Mouse (Mus musculus) spleen, postnatal 36 days (tissue): ENCODE results near the gene Ccdc163.
A peak's percentile ranks its signal among the peaks of the same experiment; 100 is the strongest.

Experiments used
- DNase-seq, 2 experiments: peaks; one replicate each; pipeline ENCODE4 v3.0.0; 2022; ENCODE audit warnings: low spot score in 2 of 2, mixed read lengths in 1 of 2

Ccdc163 gene

GRCm38 (mm10) chr4:116703804-116704203, 4.5 kb upstream of the Ccdc163 start:
- DNase-seq, result peak; percentile 52 to 65

- no peak for DNase-seq
Observed at GRCm38 (mm10) chr4:116707666-116708065, 643 bp upstream of the Ccdc163 start.

- no peak for DNase-seq
Observed at GRCm38 (mm10) chr4:116708791-116709390, 582 bp downstream of the Ccdc163 start.

- DNase-seq, result no peak
Observed at GRCm38 (mm10) chr4:116710154-116710553, 1.8 kb downstream of the Ccdc163 start.

- no peak for DNase-seq
Observed at GRCm38 (mm10) chr4:116712536-116712935, 4.2 kb downstream of the Ccdc163 start.

GRCm38 (mm10) chr4:116719396-116719795, 11.1 kb downstream of the Ccdc163 start:
- peak; percentile 64 to 74 for DNase-seq

- DNase-seq, result peak; percentile 95 to 98
Observed at GRCm38 (mm10) chr4:116720343-116721097, 12.2 kb downstream of the Ccdc163 start, which contains the start of gene Tesk2. Gene Tesk2 (plus strand): TSS chr4:116720948.

GRCm38 (mm10) chr4:116721098-116721628, 12.9 kb downstream of the Ccdc163 start:
- DNase-seq, result peak in 1 of 2 experiments; percentile 20

GRCm38 (mm10) chr4:116722230-116722629, 13.9 kb downstream of the Ccdc163 start:
- no peak for DNase-seq

- DNase-seq, result no peak
Observed at GRCm38 (mm10) chr4:116725444-116725843, 17.1 kb downstream of the Ccdc163 start.

GRCm38 (mm10) chr4:116727401-116727800, 19.1 kb downstream of the Ccdc163 start:
- DNase-seq, result no peak

- DNase-seq, result no peak
Observed at GRCm38 (mm10) chr4:116729532-116729931, 21.2 kb downstream of the Ccdc163 start.

GRCm38 (mm10) chr4:116731077-116731476, 22.8 kb downstream of the Ccdc163 start:
- no peak for DNase-seq

- DNase-seq, result no peak
Observed at GRCm38 (mm10) chr4:116732355-116732754, 24.0 kb downstream of the Ccdc163 start.

- DNase-seq, result no peak
Observed at GRCm38 (mm10) chr4:116734996-116735395, 26.7 kb downstream of the Ccdc163 start.

- DNase-seq, result no peak
Observed at GRCm38 (mm10) chr4:116738972-116739751, 30.9 kb downstream of the Ccdc163 start.

- no peak for DNase-seq
Observed at GRCm38 (mm10) chr4:116749750-116750149, 41.4 kb downstream of the Ccdc163 start.

GRCm38 (mm10) chr4:116761914-116762313, 53.6 kb downstream of the Ccdc163 start:
- DNase-seq, result no peak

GRCm38 (mm10) chr4:116764001-116764400, 55.7 kb downstream of the Ccdc163 start:
- DNase-seq, result no peak

- DNase-seq, result no peak
Observed at GRCm38 (mm10) chr4:116768510-116768909, 60.2 kb downstream of the Ccdc163 start.

- no peak for DNase-seq
Observed at GRCm38 (mm10) chr4:116769060-116769459, 60.8 kb downstream of the Ccdc163 start.

GRCm38 (mm10) chr4:116776391-116776790, 68.1 kb downstream of the Ccdc163 start:
- DNase-seq, result no peak
